9 mouse cellular contexts compared by ENCODE assay signal in genomic region chr6:28420865-28421264, GRCm38 (mm10). TPM values are rescaled to one million over a fixed set of nuclear protein-coding genes. Genes with fewer than 3 reads are reported as not detected.
DNase-seq lines count a peak whose midpoint lies in the region; ATAC-seq and TF ChIP-seq lines count a peak whose summit lies in the region.
"Had no signal": no experiment of that assay in that cellular context is flagged by ENCODE, and none has a peak within 500 bp of the region (broad histone marks: within the 10 kb centered on the region; RNA-seq: fewer than 3 reads in every experiment).

No protein-coding gene starts in this region.

- WGBS in lung, embryonic 14.5 days: 11% methylated on average over 13 of the region's 13 CpGs
- 25% methylated on average over 13 of the region's 13 CpGs for WGBS in limb, embryonic 10.5 days
- WGBS in neural tube, embryonic 14.5 days: 26% methylated on average over 13 of the region's 13 CpGs

- TF ChIP-seq CTCF in lung, embryonic 14.5 days (IDR thresholded peaks at IDR 0.05; ENCODE audit: low read depth): no peak
- TF ChIP-seq CTCF in embryonic fibroblast, embryonic 13.5 days (IDR thresholded peaks at IDR 0.05; ENCODE audit: borderline replicate concordance, insufficient read depth, low read length): no peak

- H3K4me2 ChIP-seq in lung, embryonic 14.5 days: peak overlapping the region; percentile 94
- peak overlapping the region; percentile 75 for H3K4me2 ChIP-seq in neural tube, embryonic 14.5 days (ENCODE audit: low read depth, low read length)

- DNase-seq in lung, embryonic 14.5 days: no peak
- no peak for DNase-seq in lung, postnatal 36 days
- DNase-seq in limb, embryonic 10.5 days (ENCODE audit: low spot score): no peak
- DNase-seq in gastrocnemius, adult 8-10 months (ENCODE audit: low spot score in 2 of 2): no peak
- no peak for DNase-seq in right cerebral cortex, postnatal 36 days (ENCODE audit: low spot score in 2 of 2)
- DNase-seq in gastrocnemius, postnatal 14 days: no peak

- intact Hi-C loops in gastrocnemius, postnatal 14 days (cut with DNase I; ENCODE audit: low total_unique reads): loop anchor here (5.0 kb wide), 1 partner anchor 56 kb away; the partner anchor contains the start of gene Snd1

- H3K27ac ChIP-seq in lung, embryonic 14.5 days (ENCODE audit: low read depth): peak overlapping the region; percentile 75; the same call in 1 of the 2 replicates
- peak overlapping the region; percentile 51 for H3K27ac ChIP-seq in embryonic fibroblast, embryonic 13.5 days (ENCODE audit: insufficient read depth, low read length)
- H3K27ac ChIP-seq in limb, embryonic 10.5 days: peak overlapping the region; percentile 73
- no peak overlapping the region for H3K27ac ChIP-seq in neural tube, embryonic 14.5 days (ENCODE audit: low read depth, low read length)

- H3K9ac ChIP-seq in lung, embryonic 14.5 days: peak overlapping the region; percentile 79
- peak overlapping the region; percentile 64 for H3K9ac ChIP-seq in neural tube, embryonic 14.5 days (replicated peaks; ENCODE audit: low read depth, low read length)

- no peaks in the 10 kb centered on the region for H3K9me3 ChIP-seq in lung, embryonic 14.5 days (ENCODE audit: low read depth, low read length)
- H3K9me3 ChIP-seq in limb, embryonic 10.5 days (replicated peaks): no peaks in the 10 kb centered on the region
- H3K9me3 ChIP-seq in neural tube, embryonic 14.5 days (ENCODE audit: control insufficient read depth, low read length): no peaks in the 10 kb centered on the region

- no peak for ATAC-seq in lung, embryonic 14.5 days (ENCODE audit: insufficient read depth)
- ATAC-seq in neural tube, embryonic 14.5 days (ENCODE audit: low read depth): no peak

- no peak for TF ChIP-seq POLR2A in embryonic fibroblast, embryonic 13.5 days (IDR thresholded peaks at IDR 0.05; ENCODE audit: low read depth, low read length)

- peaks cover 32% of the 10 kb centered on the region for H3K36me3 ChIP-seq in lung, embryonic 14.5 days (ENCODE audit: insufficient read depth)
- peaks cover 47% of the 10 kb centered on the region for H3K36me3 ChIP-seq in limb, embryonic 10.5 days
- peaks cover 18% of the 10 kb centered on the region for H3K36me3 ChIP-seq in neural tube, embryonic 14.5 days (ENCODE audit: control insufficient read depth, insufficient read depth, low read length)

- H3K4me3 ChIP-seq in lung, embryonic 14.5 days (ENCODE audit: low read depth, low read length): peak overlapping the region; percentile 85
- peak overlapping the region; percentile 67 for H3K4me3 ChIP-seq in embryonic fibroblast, embryonic 13.5 days (ENCODE audit: insufficient read depth, low read length)
- H3K4me3 ChIP-seq in limb, embryonic 10.5 days: peak overlapping the region; percentile 86
- H3K4me3 ChIP-seq in neural tube, embryonic 14.5 days (ENCODE audit: low read depth, low read length): peak overlapping the region; percentile 62

- H3K4me1 ChIP-seq in lung, embryonic 14.5 days (ENCODE audit: insufficient read depth): peaks cover 8% of the 10 kb centered on the region
- H3K4me1 ChIP-seq in embryonic fibroblast, embryonic 13.5 days (ENCODE audit: control insufficient read depth, insufficient read depth, low read length): peaks cover 5% of the 10 kb centered on the region; the same call in 1 of the 2 replicates
- H3K4me1 ChIP-seq in limb, embryonic 10.5 days: peaks cover 36% of the 10 kb centered on the region
- H3K4me1 ChIP-seq in neural tube, embryonic 14.5 days (ENCODE audit: control insufficient read depth, insufficient read depth, low read length): peaks cover 32% of the 10 kb centered on the region

- no peaks in the 10 kb centered on the region for H3K27me3 ChIP-seq in lung, embryonic 14.5 days (ENCODE audit: insufficient read depth, low read length)
- no peaks in the 10 kb centered on the region for H3K27me3 ChIP-seq in limb, embryonic 10.5 days (ENCODE audit: low read depth, poor library complexity, severe bottlenecking)
- 0 out of 2 replicates have a peak, but pooled peaks cover 2% of the 10 kb centered on the region for H3K27me3 ChIP-seq in neural tube, embryonic 14.5 days (ENCODE audit: control insufficient read depth, insufficient read depth, low read length)

RNA-seq across cellular contexts. Expression of gene Arf5, which starts 2.5 kb away (rescaled TPM):
- polyA plus RNA-seq in lung, embryonic 14.5 days (2014; fragmentation: Nextera tagmentation; extraction: Ambion mirVana): 349 and 376 TPM in 2 replicates
- 103 and 128 TPM in 2 replicates for polyA plus RNA-seq in embryonic fibroblast, embryonic 13.5 days (2011; ENCODE audit: insufficient read length, low read depth, missing spikeins)
- 251 and 298 TPM in 2 replicates for polyA plus RNA-seq in limb, embryonic 10.5 days (2016; fragmentation: Nextera tagmentation; extraction: Ambion mirVana)
- 392 and 403 TPM in 2 replicates for polyA plus RNA-seq in neural tube, embryonic 14.5 days (2014; fragmentation: Nextera tagmentation; extraction: Ambion mirVana)
- total RNA-seq in gastrocnemius, adult 8-10 months (2022): 10 to 100 TPM; 73.1 to 79.0 (median 74.8) TPM
- 10 to 100 TPM; 97.7 to 99.2 TPM for total RNA-seq in gastrocnemius, postnatal 14 days (2021)

RNA-seq across cellular contexts. Expression of gene Fscn3, which starts 6.7 kb away (rescaled TPM):
- polyA plus RNA-seq in lung, embryonic 14.5 days (2014; fragmentation: Nextera tagmentation; extraction: Ambion mirVana): not detected in 2 replicates
- polyA plus RNA-seq in embryonic fibroblast, embryonic 13.5 days (2011; ENCODE audit: insufficient read length, low read depth, missing spikeins): not detected in 2 replicates
- polyA plus RNA-seq in limb, embryonic 10.5 days (2016; fragmentation: Nextera tagmentation; extraction: Ambion mirVana): not detected in 2 replicates
- not detected in 2 replicates for polyA plus RNA-seq in neural tube, embryonic 14.5 days (2014; fragmentation: Nextera tagmentation; extraction: Ambion mirVana)
- total RNA-seq in gastrocnemius, adult 8-10 months (2022): not detected
- total RNA-seq in gastrocnemius, postnatal 14 days (2021): not detected

RNA-seq across cellular contexts. Expression of gene Gcc1, which starts 7.3 kb away (rescaled TPM):
- 7.1 and 7.3 TPM in 2 replicates for polyA plus RNA-seq in lung, embryonic 14.5 days (2014; fragmentation: Nextera tagmentation; extraction: Ambion mirVana)
- polyA plus RNA-seq in embryonic fibroblast, embryonic 13.5 days (2011; ENCODE audit: insufficient read length, low read depth, missing spikeins): 15.3 and 15.4 TPM in 2 replicates
- polyA plus RNA-seq in limb, embryonic 10.5 days (2016; fragmentation: Nextera tagmentation; extraction: Ambion mirVana): 8.3 and 10.7 TPM in 2 replicates
- 5.9 and 9.3 TPM in 2 replicates for polyA plus RNA-seq in neural tube, embryonic 14.5 days (2014; fragmentation: Nextera tagmentation; extraction: Ambion mirVana)
- 1 to 10 TPM; 6.1 to 9.0 (median 6.5) TPM for total RNA-seq in gastrocnemius, adult 8-10 months (2022)
- 1 to 10 TPM; 5.4 to 5.7 TPM for total RNA-seq in gastrocnemius, postnatal 14 days (2021)

RNA-seq across cellular contexts. Expression of gene Zfp800, which starts 23.1 kb away (rescaled TPM):
- polyA plus RNA-seq in lung, embryonic 14.5 days (2014; fragmentation: Nextera tagmentation; extraction: Ambion mirVana): 19.8 and 21.9 TPM in 2 replicates
- polyA plus RNA-seq in embryonic fibroblast, embryonic 13.5 days (2011; ENCODE audit: insufficient read length, low read depth, missing spikeins): 20.0 and 21.9 TPM in 2 replicates
- 10.5 and 12.2 TPM in 2 replicates for polyA plus RNA-seq in limb, embryonic 10.5 days (2016; fragmentation: Nextera tagmentation; extraction: Ambion mirVana)
- polyA plus RNA-seq in neural tube, embryonic 14.5 days (2014; fragmentation: Nextera tagmentation; extraction: Ambion mirVana): 20.1 and 27.0 TPM in 2 replicates
- 1 to 10 TPM; 3.5 to 5.9 (median 4.6) TPM for total RNA-seq in gastrocnemius, adult 8-10 months (2022)
- 1 to 10 TPM; 5.6 to 6.0 TPM for total RNA-seq in gastrocnemius, postnatal 14 days (2021)

RNA-seq across cellular contexts. Expression of gene Pax4, which starts 28.3 kb away (rescaled TPM):
- polyA plus RNA-seq in lung, embryonic 14.5 days (2014; fragmentation: Nextera tagmentation; extraction: Ambion mirVana): not detected in 2 replicates
- not detected in 2 replicates for polyA plus RNA-seq in embryonic fibroblast, embryonic 13.5 days (2011; ENCODE audit: insufficient read length, low read depth, missing spikeins)
- polyA plus RNA-seq in limb, embryonic 10.5 days (2016; fragmentation: Nextera tagmentation; extraction: Ambion mirVana): not detected in 2 replicates
- polyA plus RNA-seq in neural tube, embryonic 14.5 days (2014; fragmentation: Nextera tagmentation; extraction: Ambion mirVana): not detected in 2 replicates
- total RNA-seq in gastrocnemius, adult 8-10 months (2022): not detected
- not detected for total RNA-seq in gastrocnemius, postnatal 14 days (2021)
- total RNA-seq: neutrophil, adult 5-6 weeks had no signal
